Mouse (Mus musculus) midbrain, embryonic 15.5 days (tissue): ENCODE measurements at regions not wholly inside any gene's neighbourhood (a gene's known extent, or its start where the extent isn't known, plus 50 kb on each side); places are given as distances from the start of the nearest gene placed in this dataset.

ENCODE experiments used
- ATAC-seq: fragments of 200-750 bp; cut with Nextera tagmentation; replicated peaks from 2 replicates; pipeline ENCODE4 v1.8.0; 2017; ENCODE audit warnings: moderate TSS enrichment
- H3K27ac ChIP-seq: fragments of 300-500 bp; sonication (generic); 2 replicates; pipeline ENCODE4 v1.5.1; 2015; ENCODE audit warnings: mild to moderate bottlenecking, inconsistent platforms
- H3K27me3 ChIP-seq: fragments of 300-500 bp; sonication (generic); replicated peaks from 2 replicates; pipeline ENCODE4 v1.6.1; 2015; ENCODE audit warnings: inconsistent platforms
- H3K36me3 ChIP-seq: fragments of 300-500 bp; sonication (generic); replicated peaks from 2 replicates; pipeline ENCODE4 v1.6.1; 2015; ENCODE audit warnings: inconsistent platforms
- H3K4me1 ChIP-seq: fragments of 300-500 bp; sonication (generic); 2 replicates; pipeline ENCODE4 v1.6.1; 2015; ENCODE audit warnings: inconsistent platforms
- H3K4me2 ChIP-seq: fragments of 300-500 bp; sonication (generic); 2 replicates; pipeline ENCODE4 v1.6.1; 2015; ENCODE audit warnings: inconsistent platforms, mild to moderate bottlenecking, moderate library complexity
- H3K4me3 ChIP-seq: fragments of 300-500 bp; sonication (generic); 2 replicates; pipeline ENCODE4 v1.5.1; 2015; ENCODE audit warnings: mild to moderate bottlenecking, inconsistent platforms
- H3K9ac ChIP-seq: fragments of 300-500 bp; sonication (generic); 2 replicates; pipeline ENCODE4 v1.6.1; 2015; ENCODE audit warnings: mild to moderate bottlenecking, inconsistent platforms
- H3K9me3 ChIP-seq: fragments of 300-500 bp; sonication (generic); 2 replicates; pipeline ENCODE4 v1.6.1; 2016; ENCODE audit warnings: inconsistent platforms
- WGBS: fragments of 180-500 bp; shearing (Covaris S2); methylation state at CpG from one replicate; pipeline ENCODE4 v1.1.7; 2015; ENCODE audit warnings: mixed read lengths; 5-methylcytosine and 5-hydroxymethylcytosine counted together

DNA sequence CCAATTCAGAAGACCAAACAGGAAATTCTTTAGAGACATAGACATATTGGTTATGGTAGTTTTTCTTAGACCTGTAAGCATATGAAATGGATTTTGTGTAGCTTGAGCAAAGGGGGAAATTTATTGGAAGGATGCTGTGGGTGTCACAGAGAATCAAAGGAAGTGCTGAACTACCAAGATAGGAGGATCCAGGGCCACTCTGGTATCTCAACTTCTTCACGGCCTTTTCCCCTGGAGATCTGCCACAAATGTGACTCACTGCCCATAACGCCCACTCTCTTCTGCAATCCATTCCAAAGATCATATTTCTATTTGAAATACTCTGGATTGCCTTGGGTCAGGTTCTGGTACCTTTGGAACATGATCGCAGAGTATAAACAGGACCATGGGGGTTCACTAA is 161.6 kb upstream of the Fggy start:
- Histone ChIP-seq H3K36me3 (no peaks in the 10 kb centered on the region), H3K9me3 (no peaks in the 10 kb centered on the region), H3K4me2 (no peak overlapping the region), H3K27ac (no peak overlapping the region), H3K9ac (no peak overlapping the region), H3K4me1 (no peaks in the 10 kb centered on the region), H3K4me3 (no peak overlapping the region), H3K27me3 (no peaks in the 10 kb centered on the region)
- ATAC-seq, result no peak
- 91% methylated on average over 3 of the region's 3 CpGs for WGBS

GRCm38 (mm10) chr4:95398301-95398700 is 159.0 kb upstream of the Fggy start:
- no peak overlapping the region for H3K4me2 ChIP-seq
- H3K4me1 ChIP-seq, result no peaks in the 10 kb centered on the region
- H3K9me3 ChIP-seq, result no peaks in the 10 kb centered on the region
- H3K36me3 ChIP-seq, result no peaks in the 10 kb centered on the region
- no peaks in the 10 kb centered on the region for H3K27me3 ChIP-seq
- no peak overlapping the region for H3K27ac ChIP-seq
- no peak for ATAC-seq
- H3K4me3 ChIP-seq, result no peak overlapping the region
- no peak overlapping the region for H3K9ac ChIP-seq

DNA sequence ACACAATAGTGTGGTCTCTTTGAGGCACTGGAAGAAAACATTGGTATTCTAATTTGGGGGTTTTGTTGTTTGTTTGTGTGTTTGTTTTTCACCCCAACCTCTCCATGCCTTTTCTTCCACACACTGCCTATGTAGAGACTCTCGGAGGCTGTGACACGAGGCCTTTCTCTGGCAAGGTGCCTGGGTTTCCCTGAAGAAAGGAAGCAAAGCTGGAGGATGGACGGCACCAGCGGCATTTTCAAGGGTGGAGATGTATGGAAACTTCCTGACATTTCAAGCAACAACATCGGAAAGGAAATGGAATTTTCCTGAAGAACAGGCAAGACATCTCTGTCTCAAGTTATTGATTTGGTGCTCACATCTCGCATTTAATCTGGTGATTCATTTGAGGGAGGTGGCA is 155.0 kb upstream of the Fggy start:
- no peak overlapping the region for H3K9ac ChIP-seq
- no peaks in the 10 kb centered on the region for H3K36me3 ChIP-seq
- no peaks in the 10 kb centered on the region for H3K27me3 ChIP-seq
- WGBS, result 87% methylated on average over 6 of the region's 6 CpGs
- no peak overlapping the region for H3K4me2 ChIP-seq
- no peak overlapping the region for H3K4me3 ChIP-seq
- no peak for ATAC-seq
- no peaks in the 10 kb centered on the region for H3K9me3 ChIP-seq
- no peak overlapping the region for H3K27ac ChIP-seq
- no peaks in the 10 kb centered on the region for H3K4me1 ChIP-seq

- Histone ChIP-seq H3K4me2 (no peak overlapping the region), H3K27me3 (no peaks in the 10 kb centered on the region), H3K27ac (no peak overlapping the region), H3K4me3 (no peak overlapping the region), H3K36me3 (no peaks in the 10 kb centered on the region), H3K9me3 (no peaks in the 10 kb centered on the region), H3K4me1 (no peaks in the 10 kb centered on the region), H3K9ac (no peak overlapping the region)
- WGBS, result 43% methylated on average over 2 of the region's 2 CpGs
- no peak for ATAC-seq
These were observed 140.2 kb upstream of the Fggy start for GRCm38 (mm10) chr4:95417075-95417474.

- ATAC-seq, result no peak
- 76% methylated on average over 1 of the region's 1 CpGs for WGBS
- Histone ChIP-seq H3K9me3 (no peaks in the 10 kb centered on the region), H3K4me2 (no peak overlapping the region), H3K9ac (no peak overlapping the region), H3K27ac (no peak overlapping the region), H3K4me3 (no peak overlapping the region), H3K4me1 (no peaks in the 10 kb centered on the region), H3K36me3 (no peaks in the 10 kb centered on the region), H3K27me3 (no peaks in the 10 kb centered on the region)
These were observed 130.7 kb upstream of the Fggy start for GRCm38 (mm10) chr4:95426563-95426962.

GRCm38 (mm10) chr4:95434543-95434942 is 122.8 kb upstream of the Fggy start:
- no peaks in the 10 kb centered on the region for H3K4me1 ChIP-seq
- H3K27ac ChIP-seq, result no peak overlapping the region
- no peaks in the 10 kb centered on the region for H3K27me3 ChIP-seq
- WGBS, result 30% methylated on average over 4 of the region's 4 CpGs
- no peak; the same call in 1 of the 2 replicates for ATAC-seq
- no peak overlapping the region for H3K4me3 ChIP-seq
- H3K4me2 ChIP-seq, result no peak overlapping the region
- H3K36me3 ChIP-seq, result no peaks in the 10 kb centered on the region
- H3K9ac ChIP-seq, result no peak overlapping the region
- no peaks in the 10 kb centered on the region for H3K9me3 ChIP-seq

DNA sequence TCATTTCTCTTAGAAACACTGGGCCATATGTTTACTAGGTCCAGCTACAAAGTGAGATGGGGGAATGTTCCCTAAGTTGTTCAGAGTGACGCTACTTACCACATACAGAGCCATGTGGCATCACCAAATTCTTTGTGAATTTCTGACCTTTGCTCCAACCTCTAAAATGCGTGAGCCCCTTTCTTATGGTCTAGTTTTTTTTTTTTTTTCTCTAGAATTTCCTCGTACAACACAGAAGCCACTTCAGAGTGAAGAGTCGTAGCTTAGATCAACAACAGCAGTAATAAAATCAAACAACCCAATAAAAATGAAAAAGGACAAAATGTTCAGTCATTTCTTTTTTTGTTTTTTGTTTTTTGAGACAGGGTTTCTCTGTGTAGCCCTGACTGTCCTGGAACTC is 122.2 kb upstream of the Fggy start:
- Histone ChIP-seq H3K27me3 (no peaks in the 10 kb centered on the region), H3K4me1 (no peaks in the 10 kb centered on the region), H3K9me3 (no peaks in the 10 kb centered on the region), H3K9ac (no peak overlapping the region), H3K4me3 (no peak overlapping the region), H3K4me2 (no peak overlapping the region), H3K36me3 (no peaks in the 10 kb centered on the region), H3K27ac (no peak overlapping the region)
- no peak for ATAC-seq
- 73% methylated on average over 4 of the region's 4 CpGs for WGBS

- no peak overlapping the region for H3K27ac ChIP-seq
- H3K4me2 ChIP-seq, result no peak overlapping the region
- H3K9me3 ChIP-seq, result no peaks in the 10 kb centered on the region
- no peak overlapping the region for H3K4me3 ChIP-seq
- ATAC-seq, result no peak
- H3K27me3 ChIP-seq, result no peaks in the 10 kb centered on the region
- no peaks in the 10 kb centered on the region for H3K36me3 ChIP-seq
- no peak overlapping the region for H3K9ac ChIP-seq
- WGBS, result 23% methylated on average over 1 of the region's 1 CpGs
- H3K4me1 ChIP-seq, result no peaks in the 10 kb centered on the region
These were observed 117.5 kb upstream of the Fggy start for GRCm38 (mm10) chr4:95439834-95440233.

DNA sequence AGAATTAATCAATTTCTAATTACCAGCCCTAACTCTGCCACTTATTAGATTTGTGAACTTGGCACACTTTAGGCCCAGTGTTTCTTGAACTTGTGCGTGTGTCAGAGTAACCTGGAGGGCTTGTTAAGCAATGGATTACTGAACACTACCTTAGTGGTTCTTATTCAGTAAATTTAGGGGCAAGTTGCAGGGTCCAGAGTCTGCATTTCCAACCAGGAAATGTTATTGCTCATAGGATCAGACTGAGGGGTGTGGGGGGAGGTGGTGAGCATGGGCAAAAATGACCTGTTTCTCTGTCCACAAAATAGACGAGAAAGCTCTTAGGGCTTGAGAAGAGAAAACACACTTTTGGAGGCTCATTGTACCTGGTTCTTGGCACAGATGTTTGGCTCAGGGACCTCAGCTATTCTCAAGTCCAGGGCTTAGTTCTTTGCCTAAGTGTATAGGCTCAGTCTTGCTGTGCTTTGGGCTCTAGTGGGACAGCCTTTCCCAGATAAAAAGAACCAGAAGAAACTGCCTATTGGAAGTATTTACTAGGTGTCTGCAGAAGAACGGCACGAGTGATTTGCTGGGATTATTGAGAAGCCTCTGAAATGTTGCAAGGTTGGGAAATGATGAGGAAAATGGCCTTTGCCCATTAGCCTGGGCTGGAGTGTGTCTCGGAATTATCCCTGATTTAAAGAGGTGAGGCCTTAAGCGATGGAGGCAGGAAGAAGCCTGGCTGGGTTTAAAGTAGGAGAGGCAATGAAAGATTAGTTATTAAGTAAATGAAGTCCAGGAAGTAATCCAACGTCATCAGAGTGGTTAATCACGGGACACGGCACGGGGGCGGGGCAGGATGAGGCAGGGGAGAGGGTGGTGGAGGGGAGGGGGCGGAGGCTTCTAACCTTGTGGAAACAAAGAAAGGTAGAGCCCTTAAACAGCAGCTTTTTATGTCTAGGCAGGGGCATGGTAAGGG is 113.2 kb upstream of the Fggy start:
- ATAC-seq, result no peak
- no peaks in the 10 kb centered on the region for H3K4me1 ChIP-seq
- 60% methylated on average over 12 of the region's 12 CpGs for WGBS
- no peaks in the 10 kb centered on the region for H3K36me3 ChIP-seq
- H3K9me3 ChIP-seq, result no peaks in the 10 kb centered on the region
- H3K27me3 ChIP-seq, result no peaks in the 10 kb centered on the region
- no peak overlapping the region for H3K4me3 ChIP-seq
- no peak overlapping the region for H3K27ac ChIP-seq
- H3K4me2 ChIP-seq, result no peak overlapping the region
- no peak overlapping the region for H3K9ac ChIP-seq

GRCm38 (mm10) chr4:95450286-95450685 is 107.0 kb upstream of the Fggy start:
- ATAC-seq, result no peak
- Histone ChIP-seq H3K9me3 (no peaks in the 10 kb centered on the region), H3K27ac (no peak overlapping the region), H3K4me3 (no peak overlapping the region), H3K4me2 (no peak overlapping the region), H3K4me1 (no peaks in the 10 kb centered on the region), H3K36me3 (no peaks in the 10 kb centered on the region), H3K9ac (no peak overlapping the region), H3K27me3 (no peaks in the 10 kb centered on the region)
- 53% methylated on average over 1 of the region's 1 CpGs for whole genome bisulfite sequencing

DNA sequence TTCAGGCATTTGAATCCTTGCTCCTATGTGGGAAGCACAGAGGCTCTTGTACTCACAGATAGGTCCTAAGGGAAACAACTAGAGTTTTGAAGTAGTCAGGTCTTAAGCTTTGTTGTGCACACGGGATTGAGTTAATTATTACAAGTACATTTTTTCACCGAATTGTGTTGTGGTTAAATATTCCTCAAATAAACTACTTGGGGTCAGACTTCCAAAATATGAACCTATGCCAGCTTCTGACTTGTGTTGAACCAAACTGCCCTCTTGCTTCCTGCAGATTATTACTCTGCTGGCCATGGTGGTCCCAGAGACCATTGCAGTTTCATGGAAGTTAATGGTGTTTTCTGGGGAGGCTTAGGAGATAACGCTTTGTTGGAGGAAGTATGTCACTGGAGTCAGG is 105.5 kb upstream of the Fggy start:
- Histone ChIP-seq H3K9me3 (no peaks in the 10 kb centered on the region), H3K9ac (no peak overlapping the region), H3K4me3 (no peak overlapping the region), H3K4me1 (no peaks in the 10 kb centered on the region), H3K27ac (no peak overlapping the region), H3K36me3 (no peaks in the 10 kb centered on the region), H3K4me2 (no peak overlapping the region), H3K27me3 (no peaks in the 10 kb centered on the region)
- no peak for ATAC-seq
- WGBS, result 89% methylated on average over 3 of the region's 3 CpGs

DNA sequence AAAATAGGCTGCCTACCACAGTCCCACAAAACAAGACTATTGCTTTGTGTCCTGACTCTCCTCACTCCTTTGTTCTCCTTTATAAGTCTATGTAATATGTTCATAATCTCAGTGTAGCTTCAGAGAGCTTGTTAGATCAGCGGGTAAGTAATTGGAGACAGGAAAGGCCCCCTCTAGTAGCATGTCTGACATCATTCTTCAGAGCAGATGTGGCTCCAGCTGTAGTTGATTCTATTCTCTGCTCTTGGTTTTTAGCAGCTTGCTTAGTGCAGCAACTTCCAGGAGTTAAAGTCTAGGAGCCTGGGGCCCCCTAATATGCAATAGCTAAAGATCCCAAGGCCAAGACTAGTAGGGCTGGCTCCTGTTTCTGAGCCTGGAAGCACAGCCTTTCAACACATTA is 101.0 kb upstream of the Fggy start:
- Histone ChIP-seq H3K27ac (no peak overlapping the region), H3K4me3 (no peak overlapping the region), H3K9me3 (no peaks in the 10 kb centered on the region), H3K27me3 (no peaks in the 10 kb centered on the region), H3K36me3 (no peaks in the 10 kb centered on the region), H3K4me1 (no peaks in the 10 kb centered on the region), H3K4me2 (no peak overlapping the region), H3K9ac (no peak overlapping the region)
- WGBS, result 67% methylated on average over 1 of the region's 1 CpGs
- ATAC-seq, result no peak

DNA sequence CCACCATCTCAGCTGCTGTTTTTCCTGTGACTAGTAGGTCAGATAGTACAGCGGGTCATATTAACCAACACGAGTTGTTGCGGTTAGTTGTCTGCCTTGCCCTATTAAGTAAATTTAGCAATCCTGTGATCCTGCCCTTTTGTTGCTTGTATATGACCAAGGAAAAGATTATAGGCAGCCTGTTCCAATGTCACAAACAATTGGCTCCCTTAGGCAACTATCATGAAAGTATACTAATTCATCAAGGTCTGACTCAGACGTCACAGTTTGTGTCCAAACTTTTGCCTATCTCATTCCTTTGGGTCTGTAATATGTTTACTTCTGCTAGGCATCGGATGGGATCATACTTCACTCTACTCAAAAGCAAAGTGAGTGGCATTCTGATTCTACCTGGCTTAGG is 100.4 kb upstream of the Fggy start:
- 92% methylated on average over 5 of the region's 5 CpGs for WGBS
- Histone ChIP-seq H3K4me3 (no peak overlapping the region), H3K27ac (no peak overlapping the region), H3K4me1 (no peaks in the 10 kb centered on the region), H3K4me2 (no peak overlapping the region), H3K9ac (no peak overlapping the region), H3K36me3 (no peaks in the 10 kb centered on the region), H3K9me3 (no peaks in the 10 kb centered on the region), H3K27me3 (no peaks in the 10 kb centered on the region)
- ATAC-seq, result no peak
